Mouse (Mus musculus) intestine, postnatal 0 days (tissue): ENCODE data around the gene Sema3c. TPM values are rescaled to one million over a fixed set of nuclear protein-coding genes. Genes with fewer than 3 reads are reported as not detected.

ENCODE experiments used
- ATAC-seq: fragments of 200-750 bp; cut with Nextera tagmentation; 2 replicates; pipeline ENCODE4 v1.8.0; 2017; ENCODE audit warnings: mild to moderate bottlenecking, moderate TSS enrichment, moderate library complexity
- H3K27ac ChIP-seq: fragments of 300-500 bp; sonication (generic); 2 replicates; pipeline ENCODE4 v1.5.1; 2014; ENCODE audit warnings: mild to moderate bottlenecking, low read depth, low read length, moderate library complexity
- H3K27me3 ChIP-seq: fragments of 300-500 bp; sonication (generic); replicated peaks from 2 replicates; pipeline ENCODE4 v1.6.1; 2014; ENCODE audit warnings: low read length, mixed read lengths; ENCODE audit not compliant: control insufficient read depth, insufficient read depth
- H3K36me3 ChIP-seq: fragments of 300-500 bp; sonication (generic); 2 replicates; pipeline ENCODE4 v1.6.1; 2014; ENCODE audit warnings: mild to moderate bottlenecking, moderate library complexity; ENCODE audit not compliant: control insufficient read depth, insufficient read depth
- H3K4me1 ChIP-seq: fragments of 300-500 bp; sonication (generic); replicated peaks from 2 replicates; pipeline ENCODE4 v1.6.1; 2014; ENCODE audit warnings: antibody characterized with exemption, low read length, mixed read lengths; ENCODE audit not compliant: control insufficient read depth, insufficient read depth
- H3K4me2 ChIP-seq: fragments of 300-500 bp; sonication (generic); replicated peaks from 2 replicates; pipeline ENCODE4 v1.6.1; 2014; ENCODE audit warnings: low read depth, mild to moderate bottlenecking, moderate library complexity
- H3K4me3 ChIP-seq: fragments of 300-500 bp; sonication (generic); 2 replicates; pipeline ENCODE4 v1.5.1; 2014; ENCODE audit warnings: low read depth, low read length
- H3K9ac ChIP-seq: fragments of 300-500 bp; sonication (generic); 2 replicates; pipeline ENCODE4 v1.6.1; 2014; ENCODE audit warnings: mild to moderate bottlenecking, low read depth, low read length
- H3K9me3 ChIP-seq: fragments of 300-500 bp; sonication (generic); 2 replicates; pipeline ENCODE4 v1.6.1; 2016; ENCODE audit warnings: mixed run types; ENCODE audit not compliant: control insufficient read depth
- CTCF ChIP-seq: sonication (generic); IDR thresholded peaks from 2 replicates; pipeline ENCODE4 v1.5.1; 2016; ENCODE audit warnings: low read depth, mild to moderate bottlenecking, control low read depth, antibody characterized with exemption, moderate library complexity
- WGBS: fragments of 180-500 bp; shearing (Covaris S2); extraction: QIAGEN DNeasy Blood & Tissue Kit; methylation state at CpG from one replicate; pipeline ENCODE4 v1.1.7; 2014; 5-methylcytosine and 5-hydroxymethylcytosine counted together
- polyA plus RNA-seq: library from polyadenylated mRNA; unstranded; fragments of >200 nt; fragmentation: Nextera tagmentation; extraction: Ambion mirVana; gene quantifications from 2 replicates; pipeline ENCODE4 v1.2.1, GENCODE M21; 2015

The Sema3c gene
- polyA plus RNA-seq, 1 experiment from 2014 or later, result 11.7 TPM

GRCm38 (mm10) chr5:17707086-17707485 is 133.0 kb downstream of the Sema3c start:
- Histone ChIP-seq H3K4me3 (no peak overlapping the region), H3K4me1 (no peaks in the 10 kb centered on the region), H3K27ac (no peak overlapping the region), H3K27me3 (no peaks in the 10 kb centered on the region), H3K9ac (no peak overlapping the region), H3K9me3 (no peaks in the 10 kb centered on the region), H3K4me2 (no peak overlapping the region), H3K36me3 (no peaks in the 10 kb centered on the region)
- WGBS, result 65% methylated on average over 3 of the region's 3 CpGs
- no peak for ATAC-seq
- TF ChIP-seq CTCF, result no peak

GRCm38 (mm10) chr5:17712374-17712773 is 138.3 kb downstream of the Sema3c start:
- H3K27me3 ChIP-seq, result no peaks in the 10 kb centered on the region
- no peak overlapping the region for H3K27ac ChIP-seq
- H3K4me1 ChIP-seq, result no peaks in the 10 kb centered on the region
- no peak overlapping the region for H3K4me3 ChIP-seq
- ATAC-seq, result no peak
- no peaks in the 10 kb centered on the region for H3K9me3 ChIP-seq
- H3K9ac ChIP-seq, result no peak overlapping the region
- 79% methylated on average over 4 of the region's 4 CpGs for whole genome bisulfite sequencing
- H3K4me2 ChIP-seq, result no peak overlapping the region
- no peak for TF ChIP-seq CTCF
- H3K36me3 ChIP-seq, result peaks cover 4% of the 10 kb centered on the region; the same call in 1 of the 2 replicates

- Histone ChIP-seq H3K4me2 (no peak overlapping the region), H3K27ac (no peak overlapping the region), H3K27me3 (no peaks in the 10 kb centered on the region), H3K36me3 (peaks cover 4% of the 10 kb centered on the region; the same call in 1 of the 2 replicates), H3K4me3 (no peak overlapping the region), H3K9me3 (no peaks in the 10 kb centered on the region), H3K9ac (no peak overlapping the region), H3K4me1 (no peaks in the 10 kb centered on the region)
- 93% methylated on average over 1 of the region's 1 CpGs for WGBS
- no peak for ATAC-seq
- TF ChIP-seq CTCF, result no peak
These were observed 141.1 kb downstream of the Sema3c start for GRCm38 (mm10) chr5:17715206-17715605.

GRCm38 (mm10) chr5:17720011-17720410 is 145.9 kb downstream of the Sema3c start:
- Histone ChIP-seq H3K9ac (no peak overlapping the region), H3K4me3 (no peak overlapping the region), H3K4me2 (no peak overlapping the region), H3K27me3 (no peaks in the 10 kb centered on the region), H3K27ac (no peak overlapping the region), H3K4me1 (no peaks in the 10 kb centered on the region), H3K36me3 (peaks cover 4% of the 10 kb centered on the region; the same call in 1 of the 2 replicates), H3K9me3 (no peaks in the 10 kb centered on the region)
- no peak for ATAC-seq
- 73% methylated on average over 4 of the region's 4 CpGs for WGBS
- no peak for TF ChIP-seq CTCF

GRCm38 (mm10) chr5:17724031-17724430 is 149.9 kb downstream of the Sema3c start:
- Histone ChIP-seq H3K27ac (no peak overlapping the region), H3K4me2 (no peak overlapping the region), H3K4me1 (no peaks in the 10 kb centered on the region), H3K4me3 (no peak overlapping the region), H3K36me3 (peaks cover 11% of the 10 kb centered on the region), H3K9me3 (no peaks in the 10 kb centered on the region), H3K9ac (no peak overlapping the region), H3K27me3 (no peaks in the 10 kb centered on the region)
- no peak for TF ChIP-seq CTCF
- WGBS, result 72% methylated on average over 2 of the region's 2 CpGs
- no peak for ATAC-seq

GRCm38 (mm10) chr5:17728047-17728446 is 154.0 kb downstream of the Sema3c start:
- no peak for TF ChIP-seq CTCF
- no peak for ATAC-seq
- Histone ChIP-seq H3K9ac (no peak overlapping the region), H3K36me3 (peaks cover 11% of the 10 kb centered on the region), H3K9me3 (no peaks in the 10 kb centered on the region), H3K4me1 (no peaks in the 10 kb centered on the region), H3K27me3 (no peaks in the 10 kb centered on the region), H3K4me3 (no peak overlapping the region), H3K27ac (no peak overlapping the region), H3K4me2 (no peak overlapping the region)
- 66% methylated on average over 5 of the region's 5 CpGs for WGBS

GRCm38 (mm10) chr5:17739805-17740204 is 165.7 kb downstream of the Sema3c start:
- WGBS, result 46% methylated on average over 3 of the region's 3 CpGs
- Histone ChIP-seq H3K9ac (no peak overlapping the region), H3K27ac (no peak overlapping the region), H3K27me3 (no peaks in the 10 kb centered on the region), H3K9me3 (no peaks in the 10 kb centered on the region), H3K4me1 (no peaks in the 10 kb centered on the region), H3K36me3 (no peaks in the 10 kb centered on the region), H3K4me2 (no peak overlapping the region), H3K4me3 (no peak overlapping the region)
- ATAC-seq, result no peak
- TF ChIP-seq CTCF, result no peak
